Mouse (Mus musculus) lung, postnatal 4 days (tissue): Measurements from ENCODE around the gene Pkn2.
A peak's percentile ranks its signal among the peaks of the same experiment; 100 is the strongest.

ENCODE experiments used
- DNase-seq, 2 experiments: peaks; one replicate each; pipeline ENCODE4 v3.0.0; 2021

Pkn2 gene

DNA sequence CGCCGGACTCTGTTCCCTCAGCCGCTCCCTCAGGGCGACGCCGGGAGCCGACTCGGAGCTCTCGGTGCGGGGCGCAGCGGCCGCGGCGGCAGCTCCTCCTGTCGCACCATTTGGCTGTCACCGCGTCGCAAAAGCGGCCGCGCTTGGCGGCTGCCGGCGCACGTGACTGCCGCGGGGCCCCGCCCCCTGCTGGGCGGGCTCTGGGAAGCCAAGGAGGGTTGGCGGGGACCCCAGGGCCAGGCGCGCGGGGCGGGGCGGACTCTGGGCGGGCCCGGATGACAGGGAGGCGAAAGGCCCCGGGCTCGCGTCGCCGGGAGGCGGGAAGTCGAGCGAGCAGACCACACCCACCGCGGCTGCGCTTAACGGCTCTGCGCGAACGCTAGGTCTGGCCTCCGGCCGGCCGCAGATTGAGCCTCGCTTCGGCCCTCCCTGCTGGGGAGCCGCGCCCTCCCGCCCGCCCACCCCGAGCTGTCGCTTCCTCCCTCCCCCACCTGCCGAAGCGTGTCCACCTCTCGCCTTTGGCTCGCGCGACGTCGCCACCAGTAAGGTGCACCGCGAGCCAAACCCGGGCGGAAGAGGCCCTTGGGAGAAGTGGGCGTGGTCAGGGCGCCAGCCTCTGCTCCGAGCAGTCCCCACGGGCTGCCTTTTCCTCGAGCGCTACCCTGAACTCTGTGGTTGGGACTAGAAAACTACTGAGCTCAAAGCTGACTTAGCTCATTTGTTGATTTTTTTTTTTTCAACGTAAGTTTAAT is at the start of gene Pkn2:
Gene Pkn2 (minus strand): TSS at position 133 of the 752 bp plus-strand sequence.
- DNase-seq: peak; percentile 100

DNA sequence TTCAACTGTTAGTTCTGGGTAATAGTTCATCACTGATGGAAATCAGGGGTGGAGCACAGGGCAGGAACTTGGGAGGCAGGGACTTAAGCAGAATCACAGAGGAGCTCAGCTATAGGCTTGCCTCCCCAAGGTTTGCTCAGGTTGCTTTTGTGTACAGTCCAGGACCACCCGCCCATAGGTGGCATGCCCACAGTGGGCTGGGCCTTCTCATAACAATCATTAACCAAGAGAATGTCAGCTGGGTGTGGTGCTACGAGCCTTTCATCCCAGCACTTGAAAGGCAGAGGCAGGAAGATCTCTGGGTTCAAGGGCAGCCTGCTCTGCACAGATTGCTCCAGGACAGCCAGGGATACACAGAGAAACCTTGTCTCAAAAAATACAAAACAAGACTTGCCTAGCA is 48.1 kb upstream of the Pkn2 start:
- DNase-seq: no peak

DNA sequence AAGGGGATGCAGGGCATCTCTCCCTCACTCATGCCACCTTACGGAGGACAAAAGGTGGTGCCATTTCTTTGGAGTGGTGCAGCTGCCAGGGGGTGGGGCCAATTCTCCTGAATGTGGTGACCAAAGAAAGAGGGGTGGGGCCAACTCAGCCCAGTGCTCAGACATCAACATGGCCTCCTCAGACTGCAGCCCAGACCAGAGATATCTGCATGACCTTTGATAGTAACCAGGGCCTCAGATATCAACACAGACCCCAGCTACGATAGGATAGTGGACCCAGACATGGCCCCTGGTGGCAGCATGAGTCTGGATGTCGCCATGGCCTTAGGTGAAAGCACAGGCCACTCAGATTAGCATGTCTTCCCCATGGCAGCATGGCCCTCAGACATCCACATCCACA is 45.5 kb upstream of the Pkn2 start:
- DNase-seq: no peak

DNA sequence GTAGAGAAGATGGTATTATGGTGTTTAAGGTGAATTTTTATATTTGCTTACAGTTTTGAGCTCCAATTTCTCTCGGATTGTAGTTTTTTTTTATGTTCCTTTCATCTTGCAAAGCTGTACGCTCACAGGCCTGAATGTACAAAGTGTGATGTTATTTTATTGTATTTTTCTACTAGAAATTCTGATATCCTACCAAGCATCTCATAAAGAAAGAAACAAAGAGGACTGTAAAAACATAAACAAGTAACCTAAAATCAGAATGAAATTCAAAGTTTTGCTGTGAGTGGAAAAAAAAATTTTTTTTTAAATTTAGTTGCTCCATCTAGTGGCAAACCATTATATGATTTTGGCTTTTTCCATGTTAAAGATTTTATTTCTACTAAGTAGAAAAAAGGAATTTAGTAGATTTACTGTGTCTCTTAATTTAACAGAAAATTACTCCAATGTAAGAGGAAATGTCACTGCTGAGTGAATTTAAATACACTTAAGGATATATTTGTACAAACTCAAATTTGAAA is 43.1 kb upstream of the Pkn2 start:
- DNase-seq: no peak

DNA sequence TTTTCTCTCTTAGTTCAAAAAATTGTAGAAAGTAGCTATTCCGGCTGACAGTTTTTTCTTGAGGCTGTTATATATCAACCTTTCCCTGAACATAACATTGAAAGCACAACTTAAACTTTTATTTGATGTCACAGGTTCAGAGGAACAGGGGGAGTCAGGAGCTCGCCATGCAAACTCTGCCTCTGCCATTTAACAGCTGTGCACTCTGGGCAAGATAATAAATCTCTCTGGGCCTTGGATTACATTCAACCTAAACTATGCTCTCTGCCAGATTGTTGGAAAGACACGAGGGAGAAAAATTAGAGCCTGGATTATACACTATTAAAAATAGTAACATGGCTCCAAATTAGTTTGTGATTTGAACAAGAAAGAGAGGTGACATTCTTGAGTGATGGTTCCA is 37.3 kb upstream of the Pkn2 start:
- no peak for DNase-seq

DNA sequence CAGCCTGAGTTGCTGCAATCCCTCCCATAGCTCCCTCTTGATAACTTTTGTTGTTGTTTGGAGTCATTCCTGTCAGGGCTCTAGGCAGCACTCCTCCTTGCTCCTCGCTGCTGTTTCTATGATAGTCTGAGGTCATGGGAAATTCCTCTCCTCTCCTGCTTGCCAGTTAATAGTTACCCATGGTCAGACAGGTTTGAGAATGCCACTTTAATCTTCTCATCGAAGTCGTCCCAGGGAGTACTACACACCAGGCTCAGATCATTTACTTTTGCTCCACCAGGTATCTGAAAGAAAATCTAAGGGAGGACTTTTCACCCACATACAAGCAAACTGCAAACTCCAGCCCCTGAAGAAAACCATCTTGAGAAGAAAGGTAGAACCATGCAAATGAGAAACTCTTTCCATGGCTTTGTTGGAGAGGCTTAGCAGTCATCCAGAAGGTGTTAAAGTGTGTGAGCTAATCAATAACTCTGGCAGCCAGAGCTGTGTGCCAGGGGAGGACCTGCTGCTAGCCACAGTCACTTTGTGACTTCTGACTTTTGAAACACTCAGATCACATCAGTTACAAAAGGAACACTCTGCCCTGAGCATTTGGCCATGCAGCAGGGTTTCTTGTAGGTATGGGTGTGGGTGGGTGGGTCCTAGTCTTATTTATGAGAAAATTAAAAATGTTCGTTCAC is 36.1 kb upstream of the Pkn2 start:
- no peak for DNase-seq

DNA sequence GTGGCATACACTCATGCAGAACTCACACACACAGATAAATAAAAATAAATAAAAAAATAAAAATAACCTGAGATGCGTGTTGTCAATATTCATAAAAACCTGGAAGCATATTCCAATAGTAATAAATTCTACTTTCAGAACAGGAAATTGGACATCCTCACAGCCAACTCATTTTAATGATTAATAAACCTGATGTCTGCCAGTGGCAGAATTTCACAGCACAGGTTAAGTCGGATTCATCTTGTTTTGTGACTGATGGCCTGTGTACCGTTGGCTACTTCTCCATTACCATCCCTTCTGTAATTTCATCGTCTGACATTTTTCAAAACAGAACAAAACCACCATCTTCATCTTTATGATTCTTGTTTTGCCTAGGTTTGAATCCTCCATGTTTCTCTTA is 35.4 kb upstream of the Pkn2 start:
- no peak for DNase-seq

DNA sequence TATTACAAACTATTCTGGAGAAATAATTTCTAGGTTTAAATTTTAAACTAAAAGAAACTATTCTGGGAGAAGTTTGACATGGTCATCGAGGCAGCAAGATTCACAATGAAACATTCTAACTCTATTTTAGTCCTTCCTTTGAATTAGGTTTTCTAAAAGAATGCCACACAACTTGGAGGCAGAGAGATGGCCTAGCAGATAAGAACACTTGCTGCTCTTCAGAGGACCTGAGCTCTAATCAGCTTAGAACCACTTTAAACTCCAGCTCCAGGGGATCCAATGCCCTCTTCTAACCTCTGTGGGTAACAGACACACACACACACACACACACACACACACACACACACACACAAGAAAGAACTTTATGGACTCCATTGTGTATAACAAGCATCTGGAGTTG is 31.5 kb upstream of the Pkn2 start:
- no peak for DNase-seq

DNA sequence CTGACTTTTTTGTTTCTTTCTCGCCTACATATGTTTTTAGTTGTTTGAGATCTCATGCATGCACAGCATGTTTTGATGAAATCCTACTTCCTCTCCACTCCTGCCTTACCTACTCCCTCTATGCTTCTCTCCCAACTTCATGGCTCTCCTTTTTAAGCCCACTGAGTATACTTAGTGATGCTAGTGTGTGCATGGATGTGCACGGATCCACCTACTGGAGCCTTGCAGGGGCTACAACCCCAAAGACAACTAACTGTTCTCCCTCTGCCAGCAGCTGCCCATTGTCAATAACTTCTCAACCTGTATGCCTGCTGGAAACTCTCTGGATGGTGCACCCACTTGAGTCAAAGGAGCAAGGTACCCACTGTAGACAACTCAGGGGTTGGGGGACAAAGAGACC is 17.9 kb upstream of the Pkn2 start:
- no peak for DNase-seq

DNA sequence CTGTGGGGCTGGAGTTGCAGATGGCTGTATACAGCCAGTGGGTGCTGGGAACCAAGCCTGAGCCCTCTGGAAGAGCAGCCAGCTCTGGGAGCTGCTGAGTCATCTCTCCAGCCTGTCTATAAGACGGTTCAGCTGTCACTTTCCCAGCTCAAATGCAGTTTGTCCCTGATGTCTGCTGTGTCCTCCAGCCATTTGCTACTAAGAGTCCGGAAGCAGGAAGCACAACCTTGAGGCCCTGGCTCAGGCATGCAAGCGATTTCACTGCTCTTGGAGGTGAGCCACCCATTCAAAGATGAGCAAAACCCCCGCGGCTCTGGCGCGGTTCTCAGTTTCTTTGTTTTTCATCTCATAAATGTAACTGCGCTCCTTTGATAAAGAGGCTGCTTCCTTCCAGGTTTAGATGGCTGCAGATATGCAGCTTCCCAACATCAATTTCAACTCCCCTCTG is 17.2 kb upstream of the Pkn2 start:
- no peak for DNase-seq

DNA sequence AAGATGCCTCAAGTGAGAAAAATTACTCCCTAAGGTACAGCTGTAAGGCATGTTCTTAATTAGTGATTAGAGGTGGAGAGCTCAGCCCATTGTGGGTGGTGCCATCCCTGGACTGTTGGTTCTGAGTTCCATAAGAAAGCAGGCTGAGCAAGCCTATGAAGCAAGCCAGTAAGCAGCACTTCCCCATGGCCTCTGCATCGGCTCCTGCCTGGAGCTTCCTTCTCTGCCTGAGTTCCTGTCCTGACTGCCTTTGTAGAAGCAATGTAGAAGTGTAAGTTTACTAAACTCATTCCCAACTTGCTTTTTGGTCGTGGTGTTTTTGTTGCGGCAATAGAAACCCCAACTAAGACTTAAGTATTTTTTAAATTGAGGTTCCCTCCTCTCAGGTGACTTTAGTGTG is 8.6 kb upstream of the Pkn2 start:
- no peak for DNase-seq

DNA sequence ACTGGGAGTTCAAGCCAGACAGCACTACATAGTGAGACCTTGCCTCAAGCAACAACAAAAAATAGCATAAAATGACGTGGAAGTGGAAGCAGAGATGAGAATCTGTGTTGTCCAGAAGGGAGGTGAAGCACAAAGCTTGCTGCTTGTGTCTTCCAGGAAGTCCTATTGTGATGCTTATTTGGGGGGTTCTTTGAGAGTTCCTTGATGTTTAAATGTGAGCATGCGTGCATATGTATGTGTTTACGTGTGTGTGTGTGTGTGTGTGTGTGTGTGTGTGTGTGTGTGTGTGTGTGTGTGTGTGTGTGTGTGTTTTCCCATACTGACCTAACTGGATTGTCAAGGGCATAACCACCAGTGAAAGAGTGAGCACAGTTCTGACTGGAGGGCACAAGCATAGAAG is 5.2 kb upstream of the Pkn2 start:
- no peak for DNase-seq

DNA sequence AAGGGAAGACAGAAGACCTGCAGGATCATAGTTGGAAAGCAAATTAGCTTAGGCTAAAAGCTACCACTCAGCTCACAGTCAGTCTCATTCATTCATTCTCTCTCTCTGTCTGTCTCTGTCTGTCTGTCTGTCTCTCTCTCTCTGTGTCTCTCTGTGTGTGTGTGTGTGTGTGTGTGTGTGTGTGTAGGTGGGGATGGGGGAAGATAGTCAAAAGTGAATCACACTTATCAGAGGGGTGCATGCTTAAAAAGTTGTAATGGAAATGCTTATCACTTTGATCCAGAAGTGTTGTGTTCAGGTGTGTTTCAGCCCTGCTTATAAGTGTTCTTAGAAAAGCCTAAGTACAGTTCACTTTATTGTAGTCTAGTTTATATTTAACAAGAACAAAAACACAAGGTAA is 2.8 kb upstream of the Pkn2 start:
- no peak for DNase-seq

DNA sequence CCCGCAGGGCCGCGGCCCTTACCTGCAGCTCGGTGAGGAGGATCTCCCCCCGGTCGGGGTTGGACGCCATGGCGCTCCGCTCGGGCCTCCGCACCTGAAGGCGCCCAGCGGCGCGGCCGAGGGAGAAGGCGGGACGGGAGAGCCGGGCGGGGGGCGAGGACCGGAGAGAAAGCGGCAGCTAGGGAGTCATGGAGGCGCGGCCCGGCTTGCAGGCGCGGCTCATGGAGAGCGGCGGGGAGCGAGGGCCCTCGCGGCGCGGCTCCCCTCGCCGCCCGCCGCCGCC is 274 bp downstream of the Pkn2 start:
- no peak for DNase-seq

DNA sequence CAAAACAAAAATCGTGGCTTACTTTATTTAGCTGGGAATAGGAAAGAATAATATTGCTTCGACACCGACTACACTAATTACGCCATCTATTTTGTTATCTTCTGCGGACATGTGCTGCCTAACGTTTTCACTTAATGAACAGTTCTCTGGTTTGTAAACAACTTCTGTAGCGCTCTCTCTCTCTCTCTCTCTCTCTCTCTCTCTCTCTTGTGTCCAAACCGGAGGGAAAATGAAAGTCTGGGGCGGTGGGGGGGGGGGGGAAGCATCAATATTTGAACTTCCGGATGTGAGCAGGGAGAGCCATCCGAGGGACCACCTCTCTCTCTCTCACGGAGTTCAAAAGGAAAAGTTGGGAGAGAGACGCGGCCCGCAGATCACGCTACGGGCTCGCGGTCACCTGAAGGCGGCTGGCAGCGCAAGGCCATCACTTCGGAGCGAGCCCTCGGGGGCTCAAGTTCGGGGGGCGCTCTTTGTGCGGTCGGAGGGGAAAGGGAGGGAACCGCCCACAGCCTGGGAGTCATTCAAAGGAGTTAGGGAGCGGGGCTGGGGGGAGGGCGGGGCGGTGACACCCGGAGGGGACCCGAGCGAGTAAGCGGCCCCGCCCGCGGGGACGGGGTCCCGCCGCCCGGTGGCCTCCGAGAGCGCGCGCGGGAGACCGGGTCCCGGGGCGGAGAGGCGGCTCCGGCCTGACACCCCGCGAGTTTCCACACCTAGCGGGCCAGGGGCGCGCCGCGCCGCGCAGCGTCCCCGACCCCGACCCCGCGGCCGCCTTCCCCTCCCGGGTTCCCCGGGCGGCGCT is 815 bp downstream of the Pkn2 start:
- peak in 1 of 2 experiments; percentile 46 for DNase-seq

DNA sequence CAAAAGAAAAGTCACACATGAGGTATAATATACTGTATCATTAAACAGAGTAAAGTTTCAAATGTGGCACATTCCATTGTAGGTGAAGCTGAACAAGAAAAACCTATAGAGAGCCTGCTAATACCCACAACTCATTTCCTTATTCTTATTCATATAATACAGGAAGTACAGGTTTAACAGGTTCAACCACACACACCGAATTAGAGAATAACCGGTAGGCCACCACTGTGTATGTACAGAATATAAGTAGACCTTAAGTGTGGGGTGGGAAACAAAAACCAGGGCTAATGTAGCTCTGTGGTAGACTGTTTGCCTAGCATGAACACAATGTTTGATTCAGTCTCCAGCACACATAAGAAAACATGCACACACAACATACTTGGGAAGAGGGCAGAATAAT is 18.6 kb downstream of the Pkn2 start:
- no peak for DNase-seq

DNA sequence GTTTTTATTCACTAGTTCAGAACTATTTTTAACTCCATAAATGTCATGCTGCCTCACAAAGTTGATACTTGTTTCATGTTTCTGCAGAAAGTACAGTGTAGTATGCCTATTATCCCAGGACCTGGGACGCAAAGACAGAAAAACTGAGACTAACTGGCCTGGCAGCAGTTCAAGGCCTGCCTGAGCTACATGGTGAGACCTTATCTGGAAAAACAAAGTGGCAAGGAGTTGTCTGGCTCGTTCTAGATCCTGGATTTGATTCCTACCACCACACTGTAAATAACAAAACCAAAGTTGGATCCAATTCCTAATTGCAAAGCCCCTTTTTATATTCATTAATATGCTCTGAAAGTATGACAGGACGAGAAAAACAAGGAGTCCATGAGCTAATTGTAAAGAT is 25.0 kb downstream of the Pkn2 start:
- no peak for DNase-seq

DNA sequence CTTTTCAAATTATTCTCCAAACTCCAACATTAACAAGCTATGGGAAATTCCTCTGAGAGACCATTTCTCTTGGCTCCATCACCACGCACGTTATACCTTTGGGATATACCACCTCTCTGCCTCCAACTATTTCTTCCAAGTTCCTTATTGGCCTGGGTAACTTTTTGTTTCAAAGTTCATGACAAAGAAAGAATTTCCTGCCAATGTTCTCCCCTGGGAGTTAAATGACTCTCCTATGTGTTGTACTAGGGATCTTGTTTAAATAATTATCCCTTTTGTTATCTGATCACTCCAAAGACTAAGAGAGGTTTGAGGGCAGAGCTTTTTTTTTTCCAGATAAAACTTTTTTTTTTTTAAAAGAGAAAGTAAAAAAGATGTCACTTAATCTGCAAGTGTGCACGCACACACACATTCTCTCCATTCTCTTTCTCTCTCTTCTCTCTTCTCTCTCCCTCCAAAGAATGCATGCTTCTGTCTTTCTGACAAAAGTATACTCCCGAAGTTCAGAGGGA is 25.8 kb downstream of the Pkn2 start:
- no peak for DNase-seq

DNA sequence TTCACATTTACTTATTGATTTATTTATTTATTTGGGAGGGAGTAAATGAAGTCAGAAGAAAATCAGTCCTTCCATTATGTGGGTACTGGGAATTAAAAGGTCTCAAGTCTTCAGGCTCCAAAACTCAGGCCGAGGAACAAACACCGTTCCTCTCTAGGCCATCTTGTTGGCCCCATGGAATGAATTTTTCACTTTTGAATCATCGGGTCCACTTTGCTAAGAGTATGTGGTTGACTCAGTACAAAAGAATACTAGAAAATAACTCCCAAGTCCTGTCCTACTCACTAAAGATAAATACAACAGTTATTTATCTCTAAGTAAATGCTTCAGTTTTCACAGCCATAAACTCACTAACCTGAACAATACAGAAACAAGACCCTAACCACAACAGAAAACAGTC is 28.9 kb downstream of the Pkn2 start:
- no peak for DNase-seq

DNA sequence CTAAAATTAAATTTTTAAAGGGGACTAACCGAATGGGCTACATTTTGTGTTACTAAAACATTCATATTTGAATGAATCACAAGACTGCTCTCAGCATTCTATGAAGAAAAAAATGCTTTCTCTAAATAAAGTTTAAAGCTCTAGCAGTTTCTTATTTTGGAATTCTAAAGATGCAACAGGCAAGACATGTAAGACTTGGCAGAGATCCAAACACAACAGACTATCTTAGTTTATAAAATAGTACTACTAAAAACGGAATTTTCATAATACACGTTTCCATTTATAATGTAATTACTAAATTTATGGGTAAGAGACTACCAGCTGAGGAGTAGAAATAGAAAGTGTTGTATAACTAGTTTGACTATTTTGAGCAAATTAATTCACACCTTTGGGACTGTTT is 30.2 kb downstream of the Pkn2 start:
- DNase-seq: no peak

DNA sequence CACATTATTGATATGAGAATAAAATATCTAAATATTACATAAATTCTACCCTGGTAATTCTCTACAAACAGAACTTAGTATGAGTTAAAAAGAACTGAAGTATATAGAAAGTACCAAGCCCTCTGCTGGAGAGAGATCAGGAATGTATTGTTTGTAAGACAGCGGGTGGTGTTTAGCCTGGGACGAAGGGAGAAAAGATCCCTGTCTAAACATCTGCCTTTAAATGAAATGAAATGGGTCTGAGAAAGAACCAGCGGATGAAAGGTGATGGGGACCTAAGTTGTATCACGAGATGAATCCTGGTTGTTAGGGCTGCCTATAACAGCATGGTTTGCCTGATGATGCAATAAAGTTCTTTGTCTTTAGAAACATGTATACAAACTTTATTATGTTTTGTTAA is 41.8 kb downstream of the Pkn2 start:
- no peak for DNase-seq

DNA sequence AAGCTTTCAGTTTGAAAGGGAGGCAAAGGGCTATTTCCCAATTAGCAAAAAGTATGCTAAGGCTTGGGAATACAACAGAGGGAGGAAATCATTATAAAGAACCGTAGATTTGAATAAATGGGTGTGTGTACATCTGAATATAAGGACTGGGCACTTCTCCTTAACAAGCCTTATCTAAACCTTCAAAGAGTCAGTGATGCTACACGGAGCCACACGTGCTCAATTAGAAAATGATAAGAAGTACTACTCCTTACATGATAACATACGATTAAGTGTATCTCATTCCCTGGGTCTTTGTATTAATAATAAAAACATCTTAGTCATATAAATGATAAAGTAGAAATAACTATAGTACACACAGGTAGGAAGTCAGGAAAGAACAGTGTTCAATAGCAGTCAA is 47.0 kb downstream of the Pkn2 start:
- no peak for DNase-seq

DNA sequence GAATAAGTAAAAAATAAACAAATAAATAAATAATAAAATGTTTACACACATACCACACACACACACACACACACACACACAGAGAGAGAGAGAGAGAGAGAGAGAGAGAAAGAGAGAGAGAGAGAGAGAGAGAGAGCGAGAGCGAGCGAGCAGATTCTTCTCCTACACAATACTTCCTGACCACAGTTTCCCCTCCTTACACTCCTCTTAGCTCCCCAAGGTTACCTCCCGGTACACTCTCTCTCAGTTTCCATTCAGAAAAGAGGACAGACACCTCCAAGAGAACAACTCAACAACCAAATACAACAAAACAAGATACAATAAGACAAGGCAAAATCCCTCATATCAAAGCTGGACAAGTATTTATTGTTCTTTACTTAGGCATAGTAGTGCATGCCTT is 47.8 kb downstream of the Pkn2 start:
- no peak for DNase-seq

DNA sequence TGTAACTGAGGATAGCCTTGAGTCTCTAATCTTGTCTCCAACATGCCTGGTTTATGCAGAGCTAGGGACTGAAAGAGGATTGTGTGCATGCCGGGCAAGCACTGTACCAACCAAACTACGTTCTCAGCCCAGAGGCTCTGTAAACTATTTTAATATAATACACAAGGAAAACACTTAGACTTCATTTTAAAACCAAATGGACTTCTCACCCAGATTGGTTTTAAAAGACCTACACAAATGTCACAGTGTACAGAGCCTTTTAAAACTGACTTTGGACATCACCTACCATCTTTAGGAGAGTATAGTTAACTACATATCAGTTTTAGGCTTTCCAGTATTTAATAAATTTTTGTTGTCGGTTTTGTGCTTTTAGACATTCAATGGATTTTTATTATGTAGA is 48.9 kb downstream of the Pkn2 start:
- DNase-seq: no peak
